Mouse (Mus musculus): ENCODE data around the gene Olfr1416.

Gene Olfr1416

DNA sequence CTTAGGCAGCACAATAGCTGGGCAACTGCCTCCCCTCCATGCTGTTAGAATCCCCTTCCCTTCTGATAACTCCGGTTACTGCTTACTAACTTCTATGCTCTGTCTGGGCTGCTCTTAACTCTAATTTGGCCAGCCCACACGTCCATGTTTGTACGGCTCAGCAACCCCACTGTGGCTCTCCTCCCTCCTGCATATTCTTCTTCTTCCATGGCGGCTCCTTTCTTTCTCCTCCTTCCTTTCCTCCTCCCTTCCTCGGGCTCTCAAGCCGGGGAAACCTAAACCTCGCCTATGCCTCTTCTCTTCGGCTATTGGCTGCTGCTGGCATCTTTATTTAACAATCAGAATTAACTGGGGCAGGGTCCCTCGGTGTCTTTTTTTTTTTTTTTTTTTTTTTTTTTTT, 52.1 kb downstream of the Olfr1416 start:
- DNase-seq (ENCODE audit: low read depth in 1 of 2, low spot score in 2 of 2): no peak

DNA sequence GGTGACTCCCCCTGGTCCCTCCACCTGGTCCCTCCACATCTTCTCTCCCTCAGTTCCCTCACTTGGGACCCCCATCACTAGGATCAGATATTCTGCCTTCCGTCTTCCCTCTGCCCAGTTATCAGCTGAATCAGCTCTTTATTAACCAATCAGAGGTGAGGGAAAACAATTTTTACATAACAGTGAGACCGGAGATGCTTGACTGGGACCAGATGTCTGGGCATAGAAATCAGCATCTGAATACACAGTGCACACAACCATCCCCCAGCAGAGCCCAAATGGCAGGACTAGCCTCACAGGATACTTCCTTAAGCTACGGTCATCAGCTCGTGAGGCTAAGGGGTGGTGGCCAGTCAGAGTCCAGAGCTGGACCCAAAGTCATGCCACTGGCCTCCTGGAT, 52.8 kb downstream of the Olfr1416 start:
- no peak for DNase-seq (ENCODE audit: low read depth in 1 of 2, low spot score in 2 of 2)

DNA sequence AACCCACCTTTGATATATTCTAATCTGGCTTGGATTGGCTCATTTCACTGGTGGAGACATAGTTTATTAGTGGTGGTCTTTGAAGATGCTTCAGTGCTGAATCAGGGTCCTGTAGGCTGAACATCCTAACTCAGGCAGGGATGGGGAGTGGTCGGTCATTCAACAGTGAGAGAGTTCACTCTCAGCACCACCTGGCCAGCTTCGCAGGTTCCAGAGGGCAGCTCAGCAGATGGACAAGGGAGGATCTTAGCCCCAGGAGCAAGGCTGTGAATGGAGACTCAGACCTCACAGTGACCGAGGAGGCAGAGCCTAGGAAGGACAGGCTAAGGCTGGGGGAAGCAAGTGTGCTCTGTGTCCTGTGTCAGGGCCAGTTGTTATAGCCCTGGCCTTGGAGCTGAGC, 53.5 kb downstream of the Olfr1416 start:
- DNase-seq (ENCODE audit: low read depth in 1 of 2, low spot score in 2 of 2): no peak

DNA sequence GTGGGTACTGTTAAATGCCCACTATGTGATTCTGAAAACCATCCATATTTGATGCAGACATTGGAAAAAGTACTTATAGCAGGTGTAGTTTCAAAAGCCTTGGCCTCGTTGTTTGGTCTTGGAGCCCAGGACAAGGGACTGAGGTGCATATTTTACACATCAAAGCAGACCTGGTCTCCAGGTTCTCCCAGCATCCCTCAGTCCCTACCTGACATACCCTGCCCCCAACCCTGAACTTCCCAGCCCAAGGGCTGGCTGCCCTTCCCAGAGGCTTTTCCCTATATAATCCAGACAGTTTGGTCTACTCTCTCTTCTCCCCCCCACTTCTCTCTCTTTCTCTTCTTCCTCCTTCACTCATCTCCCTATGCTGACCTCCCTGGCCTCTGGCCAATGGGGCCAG, 53.9 kb downstream of the Olfr1416 start:
- no peak for DNase-seq (ENCODE audit: low read depth in 1 of 2, low spot score in 2 of 2)
